Mouse (Mus musculus): ENCODE results near the gene Lyz2. TPM values are rescaled to one million over a fixed set of nuclear protein-coding genes. Genes with fewer than 3 reads are reported as not detected.
"Not testable (repeated sequence)": the region's sequence is repeated elsewhere in the genome, so short reads cannot be mapped to it uniquely, and the experiment has no call there.

Gene Lyz2
- 287 and 292 TPM in 2 replicates for polyA plus RNA-seq (2012; rRNA removed)

DNA sequence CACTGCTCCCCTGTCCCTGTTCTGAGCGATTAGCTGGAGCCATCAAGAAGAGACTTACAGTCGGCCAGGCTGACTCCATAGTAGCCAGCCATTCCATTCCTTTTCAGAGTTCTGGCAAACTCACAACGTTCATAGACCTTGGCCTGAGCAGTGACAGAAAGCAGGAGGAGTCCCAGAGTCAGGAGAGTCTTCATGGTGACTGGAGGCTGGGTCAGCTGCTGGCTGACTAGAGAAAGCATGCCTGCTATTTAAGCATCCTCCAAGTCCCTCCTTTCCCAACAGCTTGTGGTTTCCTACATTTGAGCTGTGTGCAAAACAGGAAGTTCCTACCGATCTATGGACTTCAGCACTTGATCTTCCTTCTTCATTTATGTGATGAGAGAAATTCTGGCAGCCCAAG is at the start of gene Lyz2:
Gene Lyz2, minus strand, starts transcription at position 273 of the 400 bp plus-strand sequence.
- no peak for DNase-seq (ENCODE audit: low read depth, low spot score)
- WGBS, result 32% methylated on average over 4 of the region's 4 CpGs

DNA sequence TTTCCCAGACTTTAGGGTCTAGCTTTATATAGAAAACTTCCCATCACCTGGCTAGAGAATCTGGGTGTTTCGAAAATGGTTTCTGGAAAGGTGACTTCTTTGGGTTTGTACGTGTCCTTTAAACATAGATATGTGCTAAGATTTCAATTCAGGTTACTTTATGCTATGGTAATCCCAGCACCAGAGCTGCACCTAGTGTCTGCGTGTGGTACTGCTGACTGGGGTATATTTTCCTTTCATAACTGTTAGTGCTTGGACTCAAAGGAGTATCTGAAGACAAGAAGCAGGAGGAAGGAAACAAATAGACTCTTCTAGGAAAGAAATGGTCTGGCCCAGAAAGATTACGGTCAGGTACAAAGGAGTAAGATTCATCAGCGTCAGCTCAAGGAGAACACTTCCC is 48.4 kb upstream of the Lyz2 start:
- 56% methylated on average over 5 of the region's 5 CpGs for WGBS
- no peak for DNase-seq (ENCODE audit: low read depth, low spot score)

DNA sequence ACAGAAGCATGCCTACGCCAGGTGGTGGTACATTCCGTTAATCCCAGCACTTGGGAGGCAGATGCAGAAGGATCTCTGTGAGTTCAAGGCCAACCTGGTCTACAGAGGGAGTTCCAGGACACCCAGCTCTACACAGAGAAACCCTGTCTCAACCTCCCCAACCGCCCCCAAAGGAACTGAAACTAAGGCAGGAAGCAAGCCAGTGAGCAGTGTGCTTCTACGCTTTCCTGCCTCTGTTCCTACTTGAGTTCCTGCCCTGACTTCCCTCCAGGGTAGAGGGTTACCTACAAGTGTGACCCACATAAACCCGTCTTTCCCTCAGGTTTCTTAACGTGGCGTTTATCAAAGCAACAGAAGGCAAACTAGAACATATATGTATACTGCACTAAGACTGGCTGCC is 41.7 kb upstream of the Lyz2 start:
- 87% methylated on average over 7 of the region's 7 CpGs for WGBS
- no peak for DNase-seq (ENCODE audit: low read depth, low spot score)

DNA sequence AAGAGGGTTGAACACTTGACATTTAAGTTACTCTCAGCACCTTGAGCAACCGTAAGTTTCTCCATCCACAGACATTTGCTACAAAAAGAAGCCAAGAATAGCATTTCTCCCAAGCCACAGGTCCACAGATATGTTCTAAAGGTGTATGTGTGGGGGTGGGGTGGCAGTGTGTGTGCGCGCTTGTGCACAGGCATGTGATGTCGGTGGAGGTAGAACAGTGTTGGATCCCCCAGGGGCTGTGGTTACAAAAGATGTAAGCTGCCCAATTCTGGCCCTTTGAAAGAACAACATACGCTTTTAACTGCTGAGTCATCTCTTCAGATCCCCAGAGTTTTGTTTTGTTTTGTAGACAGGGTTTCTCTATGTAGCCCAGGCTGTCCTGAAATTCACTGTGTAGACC is 40.5 kb upstream of the Lyz2 start:
- WGBS, result 94% methylated on average over 5 of the region's 5 CpGs
- DNase-seq (ENCODE audit: low read depth, low spot score), result no peak

DNA sequence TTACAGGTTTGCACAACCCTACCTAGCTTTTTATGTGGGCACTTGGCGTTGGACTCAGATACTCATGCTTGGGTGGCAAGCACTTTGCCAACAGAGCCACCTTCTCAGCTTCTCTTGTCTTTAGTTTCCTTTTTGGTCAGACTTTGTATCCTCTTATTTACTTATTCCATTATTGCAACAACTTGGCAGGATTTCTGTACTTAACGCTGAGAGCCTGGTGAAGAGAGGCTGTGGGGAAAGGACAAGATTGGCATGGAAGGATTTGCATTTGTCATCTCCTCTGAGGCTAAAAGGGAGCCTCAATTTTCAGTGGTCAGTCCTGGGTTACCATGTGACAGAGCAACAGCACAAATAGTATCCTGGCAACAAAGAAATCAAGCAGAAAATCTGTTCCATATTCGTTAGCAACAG is 38.5 kb upstream of the Lyz2 start:
- WGBS, result 28% methylated on average over 3 of the region's 3 CpGs
- DNase-seq (ENCODE audit: low read depth, low spot score), result peak; percentile 24

DNA sequence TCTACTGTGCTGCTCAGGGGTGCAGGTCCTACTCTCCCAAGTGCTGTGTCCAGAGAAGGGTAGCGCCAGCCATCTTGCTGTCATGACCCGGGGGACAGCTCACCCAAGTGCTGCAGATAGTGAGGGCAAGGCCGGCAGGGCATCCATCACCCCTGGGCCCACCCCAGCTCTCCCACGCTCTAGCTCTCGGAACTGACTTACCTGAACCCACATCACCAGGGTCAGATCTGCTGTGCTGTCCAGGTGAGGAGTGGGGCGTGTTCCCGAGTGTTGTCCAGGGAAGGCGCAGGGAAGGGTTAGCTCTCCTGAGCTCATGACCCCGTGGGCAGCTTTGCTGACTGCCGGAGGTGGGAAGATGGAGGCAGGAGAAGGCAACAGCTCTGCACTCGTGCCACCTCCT is 34.3 kb upstream of the Lyz2 start:
- 94% methylated on average over 11 of the region's 11 CpGs for WGBS
- DNase-seq (ENCODE audit: low read depth, low spot score), result no peak

DNA sequence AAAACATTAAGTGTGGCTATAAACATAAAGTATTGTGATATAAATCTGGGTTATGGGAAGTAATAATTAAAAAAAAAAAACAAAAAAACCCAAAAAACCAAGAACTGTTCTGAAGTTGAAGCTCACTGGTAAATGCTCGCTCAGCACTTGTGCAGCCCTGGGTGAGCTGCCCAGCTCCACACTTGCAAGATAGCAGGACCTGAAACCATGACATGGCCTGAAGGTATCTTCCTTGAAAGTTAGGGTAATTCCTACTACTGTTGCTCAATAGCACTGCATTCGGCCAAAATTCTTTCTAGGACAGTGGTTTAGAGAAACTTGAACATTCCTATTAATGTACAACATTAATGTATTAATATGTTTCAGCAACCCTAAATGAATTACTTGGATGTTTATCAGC is 31.0 kb upstream of the Lyz2 start:
- no peak for DNase-seq (ENCODE audit: low read depth, low spot score)
- WGBS, result 82% methylated on average over 2 of the region's 2 CpGs

DNA sequence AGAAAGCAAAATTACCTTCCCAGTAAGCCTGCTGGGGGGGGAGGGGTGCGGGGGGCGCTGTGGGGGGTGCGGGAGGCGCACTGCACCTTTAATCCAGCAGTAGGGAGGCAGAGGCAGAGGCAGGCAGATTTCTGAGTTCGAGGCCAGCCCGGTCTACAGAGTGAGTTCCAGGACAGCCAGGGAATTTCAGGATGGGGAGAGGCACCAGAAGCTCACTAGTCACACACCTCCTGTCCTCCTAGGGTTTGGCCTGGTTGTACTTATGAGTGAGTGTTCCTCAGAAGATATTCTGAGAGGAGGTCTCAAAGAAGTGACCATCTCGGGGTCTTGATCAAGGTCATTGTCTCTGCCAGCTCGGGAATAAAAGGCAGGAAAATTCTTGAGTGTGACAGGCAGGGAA is 30.0 kb upstream of the Lyz2 start:
- WGBS, result 79% methylated on average over 8 of the region's 8 CpGs

DNA sequence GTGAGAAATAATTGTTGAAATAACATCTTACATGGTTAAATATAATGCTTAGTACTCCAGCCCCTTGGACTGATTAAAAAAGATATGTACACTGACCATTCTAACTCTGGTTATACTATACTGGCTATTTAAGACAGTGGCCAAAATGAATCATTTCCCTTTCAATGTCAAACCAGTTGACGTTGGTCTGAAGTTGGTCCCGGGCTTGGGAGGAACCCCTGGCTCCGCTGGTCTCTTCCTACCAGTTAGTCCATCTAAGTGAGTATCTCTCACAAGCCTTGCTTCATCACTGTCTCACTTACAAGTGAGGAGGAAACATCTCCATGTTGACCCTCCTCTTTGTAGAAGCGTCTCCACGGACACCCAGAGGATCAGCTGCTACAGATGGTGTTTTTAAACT is 22.2 kb upstream of the Lyz2 start:
- no peak for DNase-seq (ENCODE audit: low read depth, low spot score)
- WGBS, result 83% methylated on average over 5 of the region's 5 CpGs

More for the DNA sequence above, 30.0 kb upstream of the Lyz2 start:
- DNase-seq (ENCODE audit: low read depth, low spot score), result no peak

DNA sequence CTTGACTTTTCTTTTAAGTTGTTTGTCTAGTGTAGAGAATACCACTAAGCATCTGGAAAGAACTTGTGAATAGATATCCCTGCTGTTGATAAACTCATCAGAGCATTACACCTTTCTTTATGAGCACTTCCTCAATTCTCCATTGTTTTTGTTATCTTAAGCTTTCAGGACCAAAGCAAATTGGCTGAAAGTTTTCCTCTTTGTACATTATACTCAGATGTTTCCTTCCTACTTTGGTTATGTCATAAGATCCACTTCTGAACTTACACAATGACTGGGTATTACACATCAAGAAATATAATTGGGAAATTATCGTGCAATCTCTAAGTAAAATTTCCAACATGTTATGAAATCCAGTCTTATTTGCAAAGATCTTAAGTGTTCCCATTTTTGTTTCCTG is 19.6 kb upstream of the Lyz2 start:
- 62% methylated on average over 1 of the region's 1 CpGs for WGBS
- no peak for DNase-seq (ENCODE audit: low read depth, low spot score)

DNA sequence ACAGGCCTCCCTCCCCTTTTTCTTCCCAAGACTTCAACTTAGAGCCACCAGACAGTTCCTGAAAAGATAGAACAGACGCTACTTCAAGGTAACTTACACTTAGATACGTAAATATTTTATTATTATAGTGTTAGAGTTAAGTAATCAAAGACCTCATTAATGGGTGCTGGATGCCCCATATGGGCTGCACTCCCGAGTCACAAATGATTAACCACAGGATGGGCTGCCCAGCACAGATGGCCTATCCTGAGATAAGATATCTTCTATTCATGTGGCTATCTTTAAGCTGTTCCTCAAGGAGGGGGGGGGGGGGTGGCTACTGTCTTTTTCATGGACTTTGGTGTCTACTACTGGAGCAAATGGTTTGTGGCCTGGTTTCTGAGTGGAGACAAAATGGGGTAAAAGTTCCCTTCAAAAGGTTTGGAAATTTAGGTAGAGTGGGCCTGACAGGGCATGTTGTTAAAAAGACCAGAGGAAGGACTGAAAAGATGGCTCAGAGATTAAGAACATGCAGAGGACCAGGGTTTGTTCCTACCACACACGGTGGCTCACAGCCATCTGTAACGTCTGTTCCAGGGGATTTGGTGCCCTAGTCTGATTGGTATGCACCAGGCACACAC is 17.9 kb upstream of the Lyz2 start:
- no peak for DNase-seq (ENCODE audit: low read depth, low spot score)
- WGBS, result 67% methylated on average over 5 of the region's 5 CpGs

DNA sequence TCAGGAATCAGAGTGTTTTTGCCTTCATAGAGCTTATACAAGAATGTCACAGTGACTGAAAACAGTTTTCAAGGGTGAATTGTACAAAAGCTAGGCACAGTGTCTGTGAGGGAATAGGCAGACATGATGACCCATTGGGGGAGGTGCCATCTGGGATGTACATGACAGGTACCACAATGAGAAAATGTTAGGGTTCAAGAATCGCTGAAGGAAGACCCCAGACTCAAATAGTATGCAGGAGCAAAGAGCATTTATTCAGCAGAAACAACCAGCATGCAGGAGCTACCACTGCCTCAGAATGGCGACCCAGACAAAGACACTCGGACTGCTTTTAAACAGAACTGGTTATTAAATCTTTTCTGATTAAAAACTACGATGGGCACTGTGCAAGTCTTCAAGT is 17.0 kb upstream of the Lyz2 start:
- no peak for DNase-seq (ENCODE audit: low read depth, low spot score)
- 65% methylated on average over 4 of the region's 4 CpGs for WGBS

DNA sequence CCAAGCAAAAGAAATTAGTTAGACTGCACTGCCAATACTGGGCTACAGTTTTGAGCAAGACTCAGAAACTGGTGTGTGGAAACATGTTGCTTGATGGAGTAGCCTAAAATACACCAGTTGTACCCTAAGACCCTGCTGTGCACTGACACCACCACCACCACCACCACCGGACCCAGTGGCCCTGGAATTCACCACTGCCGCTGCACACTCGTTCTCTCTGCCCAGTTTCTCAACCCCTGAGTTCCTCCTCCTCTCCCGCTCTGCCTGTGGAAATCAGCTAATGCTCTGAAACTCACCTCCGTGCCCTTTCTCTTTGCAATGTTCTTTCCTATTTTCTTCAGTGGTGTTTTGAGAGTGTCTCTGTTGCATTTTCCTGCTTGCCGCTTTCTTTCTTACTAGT is 16.2 kb upstream of the Lyz2 start:
- DNase-seq (ENCODE audit: low read depth, low spot score), result no peak
- WGBS, result 81% methylated on average over 6 of the region's 6 CpGs

DNA sequence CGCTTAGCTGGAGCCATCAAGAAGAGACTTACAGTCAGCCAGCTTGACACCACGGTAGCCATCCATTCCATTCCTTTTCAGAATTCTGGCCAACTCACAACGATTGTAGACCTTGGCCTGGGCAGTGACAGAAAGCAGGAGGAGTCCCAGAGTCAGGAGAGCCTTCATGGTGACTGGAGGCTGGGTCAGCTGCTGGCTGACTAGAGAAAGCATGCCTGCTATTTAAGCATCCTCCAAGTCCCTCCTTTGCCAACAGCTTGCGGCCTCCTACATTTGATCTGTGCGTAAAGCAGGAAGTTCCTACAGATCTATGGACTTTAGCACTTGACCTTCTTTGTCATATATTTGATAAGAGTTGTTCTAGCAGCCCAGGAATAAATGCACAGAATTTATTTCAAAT is 10.6 kb upstream of the Lyz2 start, which contains the start of gene Lyz1:
Gene Lyz1, minus strand, starts transcription at position 198 of the 400 bp plus-strand sequence.
- DNase-seq (ENCODE audit: low read depth, low spot score), result no peak
- WGBS, result 36% methylated on average over 5 of the region's 5 CpGs

DNA sequence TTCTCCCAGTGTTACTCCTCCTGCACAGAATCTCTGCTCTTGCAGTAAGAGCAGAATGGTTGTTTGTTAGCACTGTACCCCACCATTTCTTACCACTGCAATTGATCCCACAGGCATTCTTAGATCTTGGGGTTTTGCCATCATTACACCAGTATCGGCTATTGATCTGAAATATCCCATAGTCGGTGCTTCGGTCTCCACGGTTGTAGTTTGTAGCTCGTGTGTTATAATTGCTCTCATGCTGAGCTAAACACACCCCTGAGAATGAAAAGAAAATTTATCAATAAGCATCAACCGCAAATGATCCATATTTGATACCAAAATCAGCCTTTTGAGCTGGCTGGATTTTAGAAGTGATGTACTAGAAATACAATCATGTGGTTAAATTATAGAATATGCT is 8.8 kb upstream of the Lyz2 start:
- WGBS, result 91% methylated on average over 6 of the region's 6 CpGs
- DNase-seq (ENCODE audit: low read depth, low spot score), result not testable (repeated sequence)

DNA sequence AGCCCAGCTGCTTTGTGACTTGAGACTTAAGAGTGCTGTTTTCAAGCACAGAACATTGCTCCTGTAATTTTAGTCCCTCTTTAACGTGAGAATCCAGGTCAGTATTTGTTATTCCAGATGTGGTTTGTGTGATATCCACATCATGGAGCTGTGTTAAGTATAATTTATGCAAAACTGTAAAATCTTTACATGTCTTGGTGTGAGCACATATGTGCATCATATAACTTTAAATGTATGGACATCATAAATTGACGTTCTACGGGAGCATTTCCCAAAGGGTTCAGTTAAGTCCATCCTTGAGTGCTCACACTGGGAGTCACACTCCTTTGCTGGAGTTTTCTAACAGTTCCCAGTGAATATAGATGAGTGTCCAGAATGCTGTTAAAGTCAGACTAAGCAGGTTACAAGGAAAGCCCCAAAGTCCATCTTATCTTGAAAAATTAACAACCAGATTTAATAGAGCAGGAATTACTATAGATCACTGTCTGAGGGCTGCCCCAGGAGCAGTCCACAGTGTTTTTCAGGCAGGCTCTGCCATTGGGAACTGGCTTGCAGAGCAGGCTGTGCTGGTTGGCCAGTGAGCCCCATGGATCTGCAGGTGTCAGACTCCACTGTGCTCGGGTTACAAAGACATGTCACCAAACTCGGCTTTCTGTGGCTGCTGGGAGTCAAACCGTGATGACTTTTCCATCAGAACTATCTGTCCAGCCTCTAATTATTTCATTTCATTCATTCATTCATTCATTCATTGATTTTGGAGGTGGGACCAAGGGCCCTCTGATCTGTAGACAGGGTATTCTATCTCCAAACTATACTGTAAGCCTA is 8.1 kb upstream of the Lyz2 start:
- 49% methylated on average over 6 of the region's 6 CpGs for WGBS
- no peak for DNase-seq (ENCODE audit: low read depth, low spot score)

DNA sequence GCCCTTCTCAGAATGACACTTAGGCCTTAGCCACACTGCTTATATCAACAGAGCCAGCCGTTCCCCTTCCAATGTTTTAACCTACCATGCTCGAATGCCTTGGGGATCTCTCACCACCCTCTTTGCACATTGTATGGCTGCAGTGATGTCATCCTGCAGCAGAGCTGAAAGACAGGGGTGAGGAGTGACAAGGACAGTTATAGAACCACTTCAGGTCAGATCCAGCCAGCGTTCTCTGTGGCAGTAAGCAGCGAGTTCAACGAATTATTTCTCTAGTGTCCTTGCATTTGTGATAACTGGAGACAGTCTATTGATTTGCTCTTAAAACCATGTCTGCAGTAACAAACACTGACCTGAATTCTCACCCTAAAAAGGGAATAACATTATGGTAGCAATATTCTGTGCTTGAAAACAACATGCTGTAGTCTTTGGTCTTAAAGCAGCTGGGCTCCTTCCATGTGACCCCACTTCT is 6.9 kb upstream of the Lyz2 start:
- DNase-seq (ENCODE audit: low read depth, low spot score), result not testable (repeated sequence)
- 75% methylated on average over 5 of the region's 5 CpGs for WGBS

DNA sequence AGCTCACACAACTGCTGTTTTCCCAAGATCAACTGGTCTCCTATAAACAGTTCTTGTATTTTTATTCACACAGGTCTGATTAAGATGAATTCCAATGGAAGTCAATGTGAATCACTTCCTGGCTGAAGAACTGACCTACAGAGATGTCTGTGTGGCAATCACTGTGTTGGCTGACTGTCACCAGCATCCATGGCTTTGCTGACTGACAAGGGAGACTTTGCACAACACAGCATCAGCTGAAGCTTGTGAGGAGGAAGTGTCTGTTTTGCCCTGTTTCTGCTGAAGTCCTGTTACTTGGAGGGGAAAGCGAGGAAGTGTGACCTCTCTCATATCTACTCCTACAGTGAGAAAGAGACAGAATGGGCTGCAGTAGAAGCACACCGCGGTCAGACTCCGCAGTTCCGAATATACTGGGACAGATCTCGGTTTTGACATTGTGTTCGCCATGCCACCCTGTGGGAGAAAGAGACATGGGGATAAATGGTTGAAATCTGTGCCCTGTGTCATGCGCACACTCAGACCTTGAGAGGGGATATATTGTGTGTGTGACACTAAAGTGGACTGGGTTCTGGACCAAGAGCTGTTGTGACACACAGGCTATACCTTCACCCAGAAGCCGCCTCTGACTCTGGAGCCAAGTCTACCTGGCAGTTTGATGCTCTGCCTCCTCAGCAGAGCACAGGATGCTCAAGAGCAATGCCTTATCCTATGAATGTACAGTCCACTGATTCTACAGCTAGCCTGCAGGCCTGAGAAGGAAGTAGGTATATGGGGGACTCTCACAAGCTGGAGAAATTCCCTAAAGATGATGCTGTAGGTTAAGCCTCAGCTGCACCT is 6.3 kb upstream of the Lyz2 start:
- 91% methylated on average over 9 of the region's 9 CpGs for WGBS
- no peak for DNase-seq (ENCODE audit: low read depth, low spot score)

DNA sequence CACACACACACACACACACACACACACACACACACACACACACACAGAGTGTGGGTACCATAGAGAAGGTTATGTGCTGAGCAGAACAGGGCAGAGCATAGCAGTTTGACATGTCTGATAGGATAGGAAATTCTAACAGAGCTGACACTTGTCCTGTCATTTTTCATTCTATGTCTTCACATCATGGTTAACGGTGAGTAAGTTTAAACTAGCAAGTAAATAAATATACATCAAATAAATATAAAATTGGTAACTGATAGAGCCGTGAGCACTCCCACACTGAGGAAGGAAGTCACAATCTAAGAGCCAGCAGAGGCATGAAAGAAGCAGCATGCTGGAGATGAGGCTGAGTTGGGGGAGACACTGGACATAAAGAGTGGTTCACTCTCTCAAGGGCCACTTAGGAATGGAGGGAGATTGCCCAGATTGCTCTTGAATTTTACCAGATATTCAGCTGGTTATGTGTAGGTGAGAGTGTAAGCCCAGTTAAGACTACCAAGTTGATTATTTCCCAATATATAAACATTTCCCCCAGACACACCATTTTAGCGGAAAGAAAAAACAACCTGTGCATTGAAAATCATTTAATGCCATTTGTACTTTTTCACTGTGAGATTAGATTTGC is 5.2 kb upstream of the Lyz2 start:
- WGBS, result 69% methylated on average over 3 of the region's 3 CpGs
- DNase-seq (ENCODE audit: low read depth, low spot score), result no peak
